Mouse (Mus musculus) hindbrain, embryonic 11.5 days (tissue): ENCODE measurements around the gene Agfg1. TPM values are rescaled to one million over a fixed set of nuclear protein-coding genes. Genes with fewer than 3 reads are reported as not detected.
A peak's percentile ranks its signal among the peaks of the same experiment; 100 is the strongest.

ENCODE experiments used
- ATAC-seq: fragments of 200-750 bp; cut with Nextera tagmentation; 2 replicates; pipeline ENCODE4 v1.8.0; 2017; ENCODE audit warnings: mild to moderate bottlenecking, moderate TSS enrichment, moderate library complexity; ENCODE audit not compliant: low FRiP score
- DNase-seq: peaks from one replicate; pipeline ENCODE4 v3.0.0-alpha.2; 2015; ENCODE audit warnings: low spot score
- H3K27ac ChIP-seq: fragments of 300-500 bp; sonication (generic); 2 replicates; pipeline ENCODE4 v1.5.1; 2014; ENCODE audit warnings: mild to moderate bottlenecking, low read depth, low read length
- H3K27me3 ChIP-seq: fragments of 300-500 bp; sonication (generic); 2 replicates; pipeline ENCODE4 v1.6.1; 2014; ENCODE audit warnings: mild to moderate bottlenecking, low read length, moderate library complexity, mixed read lengths; ENCODE audit not compliant: control insufficient read depth, insufficient read depth
- H3K36me3 ChIP-seq: fragments of 300-500 bp; sonication (generic); 2 replicates; pipeline ENCODE4 v1.6.1; 2014; ENCODE audit warnings: mild to moderate bottlenecking, low read length, moderate library complexity, mixed read lengths; ENCODE audit not compliant: control insufficient read depth, insufficient read depth
- H3K4me1 ChIP-seq: fragments of 300-500 bp; sonication (generic); replicated peaks from 2 replicates; pipeline ENCODE4 v1.6.1; 2014; ENCODE audit warnings: low read length, mixed read lengths; ENCODE audit not compliant: control insufficient read depth, insufficient read depth
- H3K4me2 ChIP-seq: fragments of 300-500 bp; sonication (generic); replicated peaks from 2 replicates; pipeline ENCODE4 v1.6.1; 2014; ENCODE audit warnings: mild to moderate bottlenecking, low read depth, low read length
- H3K4me3 ChIP-seq: fragments of 300-500 bp; sonication (generic); 2 replicates; pipeline ENCODE4 v1.5.1; 2014; ENCODE audit warnings: low read depth, low read length
- H3K9ac ChIP-seq: fragments of 300-500 bp; sonication (generic); 2 replicates; pipeline ENCODE4 v1.6.1; 2014; ENCODE audit warnings: low read depth, low read length
- H3K9me3 ChIP-seq: fragments of 300-500 bp; sonication (generic); 2 replicates; pipeline ENCODE4 v1.6.1; 2016; ENCODE audit warnings: low read length; ENCODE audit not compliant: control insufficient read depth
- WGBS: fragments of 180-500 bp; shearing (Covaris S2); extraction: QIAGEN DNeasy Blood & Tissue Kit; methylation state at CpG from one replicate; pipeline ENCODE4 v1.1.7; 2014; 5-methylcytosine and 5-hydroxymethylcytosine counted together
- polyA plus RNA-seq: library from polyadenylated mRNA; unstranded; fragments of >200 nt; fragmentation: Nextera tagmentation; extraction: Ambion mirVana; gene quantifications from 2 replicates; pipeline ENCODE4 v1.2.1, GENCODE M21; 2014

The Agfg1 gene
- polyA plus RNA-seq, 1 experiment from 2014 or later: 47.2 TPM

DNA sequence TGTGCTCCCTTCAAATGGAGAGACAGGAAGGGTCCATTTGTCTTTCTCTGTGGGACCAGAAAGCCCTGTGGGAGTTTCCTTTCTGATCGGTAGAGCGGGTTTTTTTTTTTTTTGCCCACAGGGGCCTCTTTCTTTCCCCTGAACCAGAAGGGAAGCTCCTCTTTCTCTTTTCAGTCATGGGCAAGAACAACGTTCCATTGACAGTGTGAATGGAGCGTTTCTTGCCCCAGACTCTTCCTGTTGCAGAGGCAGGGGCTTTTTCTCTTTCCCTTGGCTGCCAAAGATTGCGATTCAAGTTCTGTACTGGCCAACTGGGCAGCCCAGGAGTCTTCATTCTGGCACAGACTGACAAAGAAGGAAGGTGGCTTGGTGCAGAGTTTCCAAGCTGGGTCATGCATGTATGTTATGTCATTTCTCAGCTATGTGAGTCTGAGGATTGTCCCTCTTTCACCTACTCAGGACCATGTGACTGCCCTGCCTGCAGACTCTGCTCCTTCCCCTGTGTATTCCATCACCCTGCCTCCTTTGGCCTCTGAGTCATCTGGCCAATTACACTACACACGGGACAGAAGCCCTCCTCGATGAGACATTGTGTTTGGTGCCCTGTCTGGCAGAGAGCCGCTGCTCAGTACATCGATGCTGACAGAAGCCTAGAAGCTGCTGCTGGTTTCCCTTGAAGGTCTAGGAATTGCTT, 7.6 kb upstream of the Agfg1 start:
- H3K27me3 ChIP-seq: no peaks in the 10 kb centered on the region
- 57% methylated on average over 9 of the region's 9 CpGs for WGBS
- ATAC-seq: 0 out of 2 replicates have a peak, but pooled peaks have one; percentile 19

DNA sequence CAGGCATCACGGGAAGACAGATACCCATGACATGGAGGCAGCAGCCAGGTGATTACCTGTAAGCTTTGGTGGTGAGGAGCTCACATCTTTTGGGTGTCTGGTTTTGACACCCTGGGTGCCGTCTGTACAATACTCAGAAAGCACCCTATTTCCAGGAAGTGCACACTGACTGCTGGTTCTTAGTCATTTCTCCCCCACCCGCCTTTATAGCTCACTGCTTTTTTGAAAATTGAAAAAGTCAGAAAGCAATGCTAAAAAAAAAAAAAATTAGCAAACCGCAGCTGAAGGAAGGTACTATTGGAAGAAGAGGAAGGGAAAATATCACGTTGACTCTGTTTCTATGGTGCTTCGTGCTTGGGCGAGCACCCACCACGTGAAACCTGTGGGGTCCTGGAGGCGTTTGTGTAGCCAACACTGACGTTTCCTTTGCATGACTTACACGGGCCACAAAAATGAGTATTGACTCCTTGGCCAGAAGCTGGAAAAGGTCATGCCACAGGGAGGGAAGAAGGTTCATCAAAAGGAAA, 6.7 kb upstream of the Agfg1 start:
- no peak overlapping the region for H3K9ac ChIP-seq
- H3K36me3 ChIP-seq: no peaks in the 10 kb centered on the region
- WGBS: 74% methylated on average over 11 of the region's 11 CpGs

More for the DNA sequence above, 7.6 kb upstream of the Agfg1 start:
- Histone ChIP-seq H3K4me1 (no peaks in the 10 kb centered on the region), H3K36me3 (no peaks in the 10 kb centered on the region), H3K4me2 (no peak overlapping the region), H3K27ac (no peak overlapping the region), H3K4me3 (no peak overlapping the region), H3K9ac (no peak overlapping the region), H3K9me3 (no peaks in the 10 kb centered on the region)
- no peak for DNase-seq

DNA sequence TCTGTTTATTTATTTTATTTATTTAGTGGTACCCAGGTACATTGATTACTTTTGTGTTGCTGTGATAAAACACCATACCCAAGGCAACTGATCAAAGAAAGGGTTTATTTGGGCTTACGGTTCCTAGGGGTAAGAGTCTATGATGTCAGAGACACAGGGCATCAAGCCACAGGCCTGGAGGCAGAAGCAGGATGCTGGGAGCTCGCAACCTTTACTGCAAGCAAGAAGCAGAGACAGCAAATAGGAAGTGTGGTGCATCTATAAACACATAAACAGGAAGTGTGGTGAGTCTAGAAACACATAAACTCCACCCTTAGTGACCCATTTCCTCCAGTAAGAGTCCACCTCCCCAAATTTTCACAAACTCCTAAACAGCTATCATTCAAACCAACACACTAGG, 5.8 kb upstream of the Agfg1 start:
- no peak for ATAC-seq
- 94% methylated on average over 2 of the region's 2 CpGs for WGBS
- H3K4me2 ChIP-seq: no peak overlapping the region
- H3K4me1 ChIP-seq: no peaks in the 10 kb centered on the region
- DNase-seq: no peak
- H3K9me3 ChIP-seq: no peaks in the 10 kb centered on the region
- H3K36me3 ChIP-seq: no peaks in the 10 kb centered on the region
- no peak overlapping the region for H3K9ac ChIP-seq
- H3K4me3 ChIP-seq: no peak overlapping the region
- H3K27me3 ChIP-seq: no peaks in the 10 kb centered on the region
- H3K27ac ChIP-seq: no peak overlapping the region

More for the DNA sequence above, 6.7 kb upstream of the Agfg1 start:
- Histone ChIP-seq H3K27ac (no peak overlapping the region), H3K27me3 (no peaks in the 10 kb centered on the region), H3K4me2 (no peak overlapping the region), H3K4me1 (no peaks in the 10 kb centered on the region), H3K4me3 (no peak overlapping the region), H3K9me3 (no peaks in the 10 kb centered on the region)
- no peak for DNase-seq
- no peak for ATAC-seq

DNA sequence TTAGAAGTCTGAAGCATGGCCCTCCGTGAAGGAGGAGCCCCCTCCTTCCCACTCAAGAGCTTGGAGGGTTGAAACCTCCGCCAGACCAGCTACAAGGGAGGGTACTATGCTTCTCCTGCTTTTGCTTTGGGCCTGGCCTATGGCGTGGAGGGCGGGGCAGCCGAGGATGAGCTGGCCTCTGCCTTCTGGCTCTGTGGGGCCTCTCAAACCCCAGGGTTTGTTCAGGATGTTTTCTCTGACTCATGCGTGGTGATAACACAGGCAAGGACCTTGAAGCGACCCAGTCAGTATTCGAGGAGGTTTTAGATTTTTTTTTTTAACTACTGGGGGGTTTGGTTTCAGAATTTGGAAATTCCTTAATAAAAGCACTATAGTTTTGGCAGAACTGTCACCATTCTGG, 4.7 kb upstream of the Agfg1 start:
- Histone ChIP-seq H3K36me3 (no peaks in the 10 kb centered on the region), H3K27ac (no peak overlapping the region), H3K9ac (no peak overlapping the region), H3K4me2 (no peak overlapping the region), H3K9me3 (no peaks in the 10 kb centered on the region), H3K4me1 (no peaks in the 10 kb centered on the region), H3K27me3 (no peaks in the 10 kb centered on the region), H3K4me3 (no peak overlapping the region)
- ATAC-seq: no peak
- no peak for DNase-seq
- whole genome bisulfite sequencing: 65% methylated on average over 8 of the region's 8 CpGs

DNA sequence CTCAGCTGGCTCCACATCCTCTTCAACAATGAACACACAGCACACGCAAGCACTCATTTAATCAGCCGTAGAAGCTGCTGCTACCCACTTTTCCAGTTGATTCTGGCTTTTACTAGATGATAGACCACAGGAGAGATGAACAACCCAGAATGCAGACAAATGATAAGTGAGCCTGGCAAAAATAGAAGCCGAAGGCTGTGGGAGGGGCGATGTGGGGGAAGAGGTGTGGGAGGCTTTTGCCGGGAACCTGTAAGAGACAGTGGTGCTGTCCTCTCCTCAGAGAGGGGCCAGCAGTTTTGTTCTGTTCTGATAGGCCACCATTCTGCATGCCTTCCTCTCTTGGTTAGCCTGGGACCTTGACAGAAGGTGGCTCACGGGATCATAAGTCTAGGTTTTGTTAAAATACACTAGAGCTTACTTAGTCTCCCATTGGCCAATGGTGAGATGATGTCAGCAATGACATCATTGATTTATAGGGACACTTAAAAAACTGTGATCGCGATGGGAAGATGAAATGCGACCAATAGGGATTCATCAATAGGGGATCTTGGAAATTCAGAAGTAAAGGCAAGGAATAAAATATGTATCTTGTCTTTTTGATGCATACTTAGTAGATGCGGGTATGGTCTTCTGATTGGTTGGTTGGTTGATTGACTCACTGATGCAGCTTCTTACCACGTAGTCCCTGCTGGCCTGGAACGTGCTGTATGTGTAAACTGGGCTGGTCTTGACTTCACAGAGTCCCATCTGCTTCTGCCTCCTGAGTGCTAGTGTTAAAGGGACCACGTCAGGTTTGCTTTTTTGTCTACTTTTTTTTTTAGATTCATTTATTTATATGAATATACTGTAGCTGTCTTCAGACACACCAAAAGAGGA, 2.7 kb upstream of the Agfg1 start:
- H3K27ac ChIP-seq: no peak overlapping the region
- H3K36me3 ChIP-seq: no peaks in the 10 kb centered on the region

DNA sequence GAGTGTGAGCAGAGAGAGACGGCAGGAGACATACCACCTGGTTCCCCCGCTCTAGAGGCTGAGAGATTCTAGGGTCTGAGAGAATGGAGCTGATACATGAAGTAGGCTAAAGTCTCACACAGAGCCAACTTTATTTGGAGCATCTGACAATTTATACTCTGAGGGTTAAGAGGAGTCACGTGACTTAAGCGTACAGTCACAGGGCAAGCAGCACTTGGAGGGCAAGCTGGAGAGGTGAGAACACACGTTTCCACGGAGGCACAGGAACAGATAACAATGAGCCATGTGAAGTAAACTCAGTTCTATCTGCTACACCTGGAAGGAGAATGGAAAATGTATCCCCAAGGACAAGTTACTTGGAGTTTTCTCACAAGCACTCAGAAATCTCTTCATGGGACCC, 1.7 kb upstream of the Agfg1 start:
- no peak overlapping the region for H3K4me2 ChIP-seq
- H3K9me3 ChIP-seq: no peaks in the 10 kb centered on the region
- H3K4me1 ChIP-seq: no peaks in the 10 kb centered on the region
- ATAC-seq (no peak), DNase-seq (no peak)
- H3K27ac ChIP-seq: no peak overlapping the region
- no peak overlapping the region for H3K4me3 ChIP-seq
- no peak overlapping the region for H3K9ac ChIP-seq
- 80% methylated on average over 6 of the region's 6 CpGs for WGBS
- H3K27me3 ChIP-seq: no peaks in the 10 kb centered on the region
- H3K36me3 ChIP-seq: no peaks in the 10 kb centered on the region

More for the DNA sequence above, 2.7 kb upstream of the Agfg1 start:
- Histone ChIP-seq H3K4me1 (no peaks in the 10 kb centered on the region), H3K4me3 (no peak overlapping the region), H3K4me2 (no peak overlapping the region), H3K9me3 (no peaks in the 10 kb centered on the region), H3K27me3 (no peaks in the 10 kb centered on the region), H3K9ac (no peak overlapping the region)
- no peak for ATAC-seq
- DNase-seq: no peak
- 80% methylated on average over 13 of the region's 13 CpGs for WGBS

DNA sequence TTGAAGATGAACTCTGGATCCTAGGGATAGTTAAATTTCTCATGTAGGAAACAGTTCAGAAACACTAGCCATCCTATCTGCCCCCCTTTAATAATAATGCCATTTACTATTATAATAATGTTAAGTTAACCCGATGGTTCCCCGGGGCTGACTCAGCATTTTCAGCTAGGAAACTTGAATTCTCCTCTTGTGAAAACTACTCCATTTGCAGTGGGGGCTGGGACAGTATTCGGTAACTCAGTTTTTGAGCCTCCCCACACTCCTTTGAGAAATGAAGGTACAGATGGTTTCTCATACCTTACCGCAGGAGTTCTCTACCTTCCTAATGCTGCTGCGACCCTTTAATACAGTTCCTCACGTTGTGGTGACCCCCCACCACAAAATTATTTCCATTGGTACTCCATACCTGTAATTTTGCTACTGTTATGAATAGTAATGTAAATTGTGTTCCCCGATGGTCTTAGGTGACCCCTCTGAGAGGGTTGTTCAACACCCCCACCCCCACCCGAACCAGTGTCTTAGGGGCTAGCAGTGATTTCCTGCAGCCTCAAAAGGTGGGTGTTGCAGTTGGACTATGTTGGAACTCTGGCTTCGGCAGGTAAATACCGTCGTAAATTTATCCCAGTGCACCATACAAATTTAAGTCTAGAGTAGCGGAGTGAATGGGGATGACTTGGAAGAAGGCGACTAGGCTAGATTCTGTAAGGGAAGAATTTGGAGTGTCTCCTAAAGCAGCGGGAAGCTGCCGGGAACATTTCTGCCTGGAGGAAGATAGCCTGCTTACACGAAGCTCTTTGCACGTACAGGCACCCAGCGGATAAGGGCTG, 601 bp upstream of the Agfg1 start:
- peak overlapping the region; percentile 76 for H3K4me2 ChIP-seq
- no peak; the same call in 1 of the 2 replicates for ATAC-seq
- peak overlapping the region; percentile 97 for H3K4me3 ChIP-seq
- no peaks in the 10 kb centered on the region for H3K27me3 ChIP-seq
- no peaks in the 10 kb centered on the region for H3K36me3 ChIP-seq
- H3K9me3 ChIP-seq: no peaks in the 10 kb centered on the region
- no peaks in the 10 kb centered on the region for H3K4me1 ChIP-seq
- no peak for DNase-seq
- no peak overlapping the region for H3K27ac ChIP-seq
- 30% methylated on average over 18 of the region's 18 CpGs for WGBS
- H3K9ac ChIP-seq: peak overlapping the region; percentile 95; the same call in 1 of the 2 replicates

DNA sequence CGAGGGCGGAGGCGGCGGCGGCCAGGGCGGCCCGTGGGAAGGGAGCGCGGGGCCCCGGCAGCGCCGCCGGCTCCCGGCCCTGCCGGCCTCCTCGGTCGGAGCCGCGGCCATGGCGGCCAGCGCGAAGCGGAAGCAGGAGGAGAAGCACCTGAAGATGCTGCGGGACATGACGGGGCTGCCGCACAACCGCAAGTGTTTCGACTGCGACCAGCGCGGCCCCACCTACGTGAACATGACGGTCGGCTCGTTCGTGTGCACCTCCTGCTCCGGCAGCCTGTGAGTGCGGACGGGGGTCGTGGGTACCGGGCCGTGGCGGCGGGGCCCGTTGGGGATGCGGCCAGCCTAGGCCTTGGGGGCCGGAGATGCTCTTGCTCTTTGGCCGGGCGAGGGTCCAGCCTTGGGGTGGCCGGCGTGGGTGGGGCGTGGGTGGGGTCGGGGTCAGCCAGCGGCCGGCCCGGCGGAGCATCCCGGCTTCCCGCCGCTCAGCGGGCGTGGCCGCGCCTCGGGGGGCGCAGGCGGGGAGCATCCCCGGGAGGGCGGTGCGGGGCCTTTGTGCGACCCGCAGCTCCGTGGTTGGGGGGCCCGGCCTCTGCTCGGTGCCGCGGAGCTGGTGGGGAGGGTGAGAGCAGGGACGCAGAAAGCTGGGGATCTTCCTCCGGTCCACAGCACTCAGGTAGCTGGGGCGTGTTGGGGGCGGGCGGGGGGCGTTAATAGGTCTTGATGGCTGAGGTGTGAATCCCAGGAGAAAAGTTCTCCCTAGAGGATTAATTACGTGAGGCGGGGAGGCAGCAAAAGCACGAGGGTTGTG, 535 bp downstream of the Agfg1 start:
- H3K27ac ChIP-seq: peak overlapping the region; percentile 88
- DNase-seq (no peak), ATAC-seq (peak; percentile 81)
- peak overlapping the region; percentile 76 for H3K4me2 ChIP-seq
- no peaks in the 10 kb centered on the region for H3K9me3 ChIP-seq
- H3K4me3 ChIP-seq: peak overlapping the region; percentile 97
- H3K27me3 ChIP-seq: no peaks in the 10 kb centered on the region
- H3K4me1 ChIP-seq: no peaks in the 10 kb centered on the region
- peak overlapping the region; percentile 95 for H3K9ac ChIP-seq
- H3K36me3 ChIP-seq: no peaks in the 10 kb centered on the region
- WGBS: under 1% methylated on average over 75 of the region's 86 CpGs
